Mouse (Mus musculus) MEL (cell line): ENCODE data around the gene Uchl4. TPM values are rescaled to one million over a fixed set of nuclear protein-coding genes. Genes with fewer than 3 reads are reported as not detected.

Source experiments
- DNase-seq: peaks from one replicate; pipeline ENCODE4 v3.0.0; 2011; ENCODE audit warnings: low read depth, low spot score
- H3K27ac ChIP-seq: 2 replicates; pipeline ENCODE4 v1.5.1; 2012; ENCODE audit warnings: low read depth, mild to moderate bottlenecking, control low read depth, low read length, moderate library complexity; ENCODE audit not compliant: control insufficient read depth
- H3K27me3 ChIP-seq, 2 experiments: fragments of 150-350 bp in 1 of 2; sonication (generic) in 1 of 2; 2 replicates each; pipeline ENCODE4 v1.6.1; 2012; ENCODE audit warnings: low read length in 2 of 2, mild to moderate bottlenecking in 2 of 2, improper control_type of control experiment in 1 of 2, moderate library complexity in 1 of 2; ENCODE audit not compliant: insufficient read depth in 2 of 2, control insufficient read depth in 1 of 2
- H3K36me3 ChIP-seq, 2 experiments: 2 replicates each; pipeline ENCODE4 v1.6.1; 2012 to 2014; ENCODE audit warnings: low read length in 2 of 2, improper control_type of control experiment in 1 of 2, inconsistent platforms in 1 of 2, mild to moderate bottlenecking in 1 of 2; ENCODE audit not compliant: insufficient read depth in 2 of 2, control insufficient read depth in 1 of 2
- H3K4me1 ChIP-seq, 2 experiments: fragments of 150-350 bp in 1 of 2; sonication (generic) in 1 of 2; 2 replicates each; pipeline ENCODE4 v1.6.1; 2012; ENCODE audit warnings: low read length in 2 of 2, improper control_type of control experiment in 1 of 2, mild to moderate bottlenecking in 1 of 2; ENCODE audit not compliant: insufficient read depth in 2 of 2, control insufficient read depth in 1 of 2
- H3K4me3 ChIP-seq, 2 experiments: fragments of 150-350 bp in 1 of 2; sonication (generic) in 1 of 2; 2 replicates each; pipeline ENCODE4 v1.5.1; 2012; ENCODE audit warnings: low read depth in 2 of 2, low read length in 2 of 2, mild to moderate bottlenecking in 2 of 2, moderate library complexity in 2 of 2, control low read depth in 1 of 2, improper control_type of control experiment in 1 of 2; ENCODE audit not compliant: control insufficient read depth in 1 of 2, insufficient read depth in 1 of 2
- H3K79me2 ChIP-seq: 2 replicates; pipeline ENCODE4 v1.6.1; 2012; ENCODE audit warnings: mild to moderate bottlenecking, low read length, moderate library complexity; ENCODE audit not compliant: control insufficient read depth, poor library complexity, insufficient read depth
- H3K9ac ChIP-seq: 2 replicates; pipeline ENCODE4 v1.6.1; 2012; ENCODE audit warnings: low read depth, mild to moderate bottlenecking, control low read depth, low read length, moderate library complexity; ENCODE audit not compliant: control insufficient read depth, poor library complexity, severe bottlenecking
- H3K9me3 ChIP-seq: fragments of 150-350 bp; sonication (generic); replicated peaks from 2 replicates; pipeline ENCODE4 v1.6.1; 2012; ENCODE audit warnings: mild to moderate bottlenecking, low read length, improper control_type of control experiment, moderate library complexity; ENCODE audit not compliant: insufficient read depth
- CHD2 ChIP-seq: IDR thresholded peaks from 2 replicates; pipeline ENCODE4 v1.6.1; 2011; ENCODE audit warnings: low read length, improper control_type of control experiment
- CTCF ChIP-seq, 3 experiments: IDR thresholded peaks in 2 of 3; conservative IDR thresholded peaks in 1 of 3; 2 replicates each; pipeline ENCODE4 v1.5.1; 2011 to 2012; ENCODE audit warnings: low read length in 3 of 3, low read depth in 2 of 3, mild to moderate bottlenecking in 2 of 3, improper control_type of control experiment in 1 of 3, inconsistent platforms in 1 of 3, mixed read lengths in 1 of 3, moderate library complexity in 1 of 3; ENCODE audit not compliant: control insufficient read depth in 1 of 3, insufficient read depth in 1 of 3, poor library complexity in 1 of 3, severe bottlenecking in 1 of 3
- E2F4 ChIP-seq: IDR thresholded peaks from 2 replicates; pipeline ENCODE4 v1.6.1; 2011; ENCODE audit warnings: low read depth, low read length, improper control_type of control experiment, borderline replicate concordance
- ELF1 ChIP-seq: IDR thresholded peaks from 2 replicates; pipeline ENCODE4 v1.6.1; 2014; ENCODE audit warnings: low read depth, mild to moderate bottlenecking, inconsistent platforms, low read length, improper control_type of control experiment, moderate library complexity
- GABPA ChIP-seq: IDR thresholded peaks from 2 replicates; pipeline ENCODE4 v1.6.1; 2012; ENCODE audit warnings: low read depth, mild to moderate bottlenecking, inconsistent platforms, low read length, improper control_type of control experiment, moderate library complexity
- GATA1 ChIP-seq: IDR thresholded peaks from 2 replicates; pipeline ENCODE4 v1.6.1; 2011; ENCODE audit warnings: low read depth, low read length, improper control_type of control experiment
- HCFC1 ChIP-seq: IDR thresholded peaks from 2 replicates; pipeline ENCODE4 v1.6.1; 2012; ENCODE audit warnings: low read depth, mild to moderate bottlenecking, inconsistent platforms, low read length, improper control_type of control experiment, moderate library complexity
- KAT2A ChIP-seq: conservative IDR thresholded peaks from 2 replicates; pipeline ENCODE4 v1.6.1; 2012; ENCODE audit warnings: low read depth, low read length, improper control_type of control experiment, inconsistent platforms
- MAFK ChIP-seq: IDR thresholded peaks from 2 replicates; pipeline ENCODE4 v1.6.1; 2011; ENCODE audit warnings: low read depth, mild to moderate bottlenecking, low read length, improper control_type of control experiment, borderline replicate concordance
- MAX ChIP-seq: IDR thresholded peaks from 2 replicates; pipeline ENCODE4 v1.6.1; 2011; ENCODE audit warnings: low read length, improper control_type of control experiment
- MAZ ChIP-seq: IDR thresholded peaks from 2 replicates; pipeline ENCODE4 v1.6.1; 2012; ENCODE audit warnings: low read depth, mild to moderate bottlenecking, inconsistent platforms, low read length, improper control_type of control experiment
- MEF2A ChIP-seq: IDR thresholded peaks from 2 replicates; pipeline ENCODE4 v1.6.1; 2014; ENCODE audit warnings: low read depth, mild to moderate bottlenecking, inconsistent platforms, low read length, improper control_type of control experiment; ENCODE audit not compliant: poor library complexity, insufficient replicate concordance, severe bottlenecking; ENCODE audit errors: extremely low read depth
- MXI1 ChIP-seq: IDR thresholded peaks from 2 replicates; pipeline ENCODE4 v1.6.1; 2011; ENCODE audit warnings: mild to moderate bottlenecking, low read depth, low read length, improper control_type of control experiment
- MYB ChIP-seq: IDR thresholded peaks from 2 replicates; pipeline ENCODE4 v1.6.1; 2011; ENCODE audit warnings: mild to moderate bottlenecking, low read depth, low read length, improper control_type of control experiment
- MYC ChIP-seq: IDR thresholded peaks from 2 replicates; pipeline ENCODE4 v1.6.1; 2011; ENCODE audit warnings: low read depth, mild to moderate bottlenecking, low read length, improper control_type of control experiment, moderate library complexity
- POLR2A ChIP-seq, 2 experiments: IDR thresholded peaks; 2 replicates each; pipeline ENCODE4 v1.6.1; 2011 to 2012; ENCODE audit warnings: low read length in 2 of 2, mild to moderate bottlenecking in 2 of 2, control low read depth in 1 of 2, improper control_type of control experiment in 1 of 2, low read depth in 1 of 2, moderate library complexity in 1 of 2; ENCODE audit not compliant: control insufficient read depth in 1 of 2, insufficient read depth in 1 of 2, poor library complexity in 1 of 2
- RAD21 ChIP-seq: IDR thresholded peaks from 2 replicates; pipeline ENCODE4 v1.6.1; 2011; ENCODE audit warnings: mild to moderate bottlenecking, low read depth, low read length, improper control_type of control experiment
- RCOR1 ChIP-seq: IDR thresholded peaks from 2 replicates; pipeline ENCODE4 v1.6.1; 2012; ENCODE audit warnings: low read depth, mild to moderate bottlenecking, inconsistent platforms, low read length, improper control_type of control experiment
- UBTF ChIP-seq: IDR thresholded peaks from 2 replicates; pipeline ENCODE4 v1.6.1; 2012; ENCODE audit warnings: low read depth, mild to moderate bottlenecking, inconsistent platforms, low read length, improper control_type of control experiment, moderate library complexity, borderline replicate concordance; ENCODE audit not compliant: insufficient read depth
- USF2 ChIP-seq, 2 experiments: IDR thresholded peaks; 2 replicates each; pipeline ENCODE4 v1.6.1; 2011 to 2012; ENCODE audit warnings: improper control_type of control experiment in 2 of 2, low read length in 2 of 2, borderline replicate concordance in 1 of 2, inconsistent platforms in 1 of 2, low read depth in 1 of 2, mild to moderate bottlenecking in 1 of 2; ENCODE audit not compliant: insufficient read depth in 1 of 2
- polyA plus RNA-seq, 2 experiments: library from polyadenylated mRNA; stranded (reverse) in 1 of 2; unstranded in 1 of 2; fragments of >175 nt in 1 of 2; fragments of >200 nt in 1 of 2; gene quantifications; 2 replicates each; pipeline versions ENCODE4 v1.2.1 to v1.2.4; 2012; ENCODE audit warnings: low replicate concordance in 2 of 2, low read depth in 1 of 2; ENCODE audit not compliant: insufficient read length in 2 of 2, insufficient read depth in 1 of 2, missing spikeins in 1 of 2
- total RNA-seq: library from RNA; depleted of rRNA; stranded (reverse); fragments of 300-350 nt; gene quantifications from 2 replicates; pipeline ENCODE4 v1.2.3, GENCODE M21; 2012

Uchl4 gene
- total and polyA plus RNA-seq, 3 experiments, result 0.27 to 7.4 TPM; not detected in 1

DNA sequence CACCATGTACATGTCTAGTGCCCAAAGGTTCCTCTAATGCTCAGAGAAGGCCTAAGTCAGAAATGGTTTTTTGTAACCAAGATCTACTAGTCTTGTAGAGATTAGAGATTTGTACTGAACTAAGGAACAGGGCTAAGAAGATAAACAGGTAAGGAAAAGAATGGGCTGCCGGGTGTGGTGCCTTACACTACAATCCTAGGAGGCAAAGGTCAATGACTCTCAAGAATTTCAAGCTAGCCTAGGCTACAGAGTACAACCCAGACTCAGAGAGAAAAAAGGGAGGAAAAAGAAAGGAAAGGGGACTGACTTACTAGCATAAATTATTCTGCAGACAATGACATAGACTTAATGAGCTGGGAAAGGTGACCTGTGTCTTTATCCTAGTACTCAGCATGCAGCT is 14.4 kb upstream of the Uchl4 start:
- Histone ChIP-seq H3K4me1 (peaks cover 0 to 6% of the 10 kb centered on the region in 2 experiments; a peak in 2 of 4 replicates), H3K9ac (no peak overlapping the region)
- no peak for DNase-seq

DNA sequence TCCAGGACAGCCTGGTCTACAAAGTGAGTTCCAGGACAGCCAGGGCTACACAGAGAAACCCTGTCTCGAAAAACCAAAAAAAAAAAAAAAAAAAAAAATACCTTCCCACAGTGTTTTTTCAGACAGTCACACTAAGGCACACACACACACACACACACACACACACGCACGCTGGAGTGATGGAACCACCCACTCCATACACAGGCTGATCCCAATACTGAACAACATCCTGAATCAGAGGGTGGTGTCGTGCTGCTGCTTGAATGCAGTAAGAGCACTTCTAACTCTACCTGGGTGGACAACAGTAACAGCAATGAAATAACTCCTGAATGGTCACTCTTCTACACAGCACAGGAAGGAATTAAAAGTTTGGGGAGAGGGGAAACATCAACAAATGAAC is 13.5 kb upstream of the Uchl4 start:
- H3K9me3 ChIP-seq, result no peaks in the 10 kb centered on the region
- no peaks in the 10 kb centered on the region for H3K79me2 ChIP-seq
- no peak for DNase-seq
- no peak overlapping the region for H3K9ac ChIP-seq
- H3K36me3 ChIP-seq, result no peaks in the 10 kb centered on the region; a peak in 1 of 4 replicates
- TF ChIP-seq HCFC1 (no peak), POLR2A (IDR thresholded peaks at IDR 0.05; ENCODE audit: control insufficient read depth in 1 of 2, insufficient read depth in 1 of 2, low read depth in 1 of 2, low read length in 2 of 2, poor library complexity in 1 of 2) (no peak), MYC (no peak), MEF2A (no peak)
- TF ChIP-seq, all 39 proteins: peak for 0
- H3K27me3 ChIP-seq, result no peaks in the 10 kb centered on the region
- H3K27ac ChIP-seq, result no peak overlapping the region
- H3K4me3 ChIP-seq, result no peak overlapping the region
- H3K4me1 ChIP-seq, result peaks cover 0 to 3% of the 10 kb centered on the region in 2 experiments; a peak in 2 of 4 replicates

More for the DNA sequence above, 14.4 kb upstream of the Uchl4 start:
- Histone ChIP-seq H3K27ac (no peak overlapping the region), H3K79me2 (no peaks in the 10 kb centered on the region), H3K27me3 (no peaks in the 10 kb centered on the region), H3K4me3 (no peak overlapping the region), H3K9me3 (no peaks in the 10 kb centered on the region), H3K36me3 (peaks cover 0 to 2% of the 10 kb centered on the region in 2 experiments; a peak in 1 of 4 replicates)
- TF ChIP-seq MXI1 (no peak), MAX (no peak), KAT2A (no peak), UBTF (no peak), CTCF (IDR thresholded peaks at IDR 0.05 in 2 of 3, conservative IDR thresholded peaks at IDR 0.05 in 1 of 3; ENCODE audit: control insufficient read depth in 1 of 3, insufficient read depth in 1 of 3, low read depth in 2 of 3, low read length in 3 of 3, poor library complexity in 1 of 3, severe bottlenecking in 1 of 3) (no peak), RCOR1 (no peak), MAFK (no peak), HCFC1 (no peak), GABPA (no peak)

DNA sequence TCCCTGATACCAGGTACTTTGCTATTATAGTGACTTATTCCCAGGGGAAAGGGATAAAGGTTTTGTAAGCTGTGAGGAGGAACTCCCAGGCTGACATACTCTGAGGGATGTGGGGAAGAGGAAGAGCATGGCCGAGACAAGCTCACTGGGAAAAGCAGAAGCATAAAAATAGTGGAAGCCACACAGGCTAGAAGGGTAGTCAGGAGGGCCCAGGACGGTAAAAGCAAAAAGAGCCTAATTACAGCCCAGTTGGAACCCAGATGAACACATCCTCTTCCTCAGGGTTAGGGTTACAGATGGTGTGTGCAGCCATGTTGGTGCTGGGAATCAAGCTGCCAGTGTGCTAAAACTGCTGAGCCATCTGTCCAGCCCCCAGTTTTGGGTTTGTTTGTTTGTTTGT is 12.9 kb upstream of the Uchl4 start:
- no peak overlapping the region for H3K9ac ChIP-seq
- no peaks in the 10 kb centered on the region for H3K9me3 ChIP-seq
- DNase-seq, result peak; percentile 13
- no peaks in the 10 kb centered on the region for H3K4me1 ChIP-seq
- no peak overlapping the region for H3K4me3 ChIP-seq
- H3K79me2 ChIP-seq, result no peaks in the 10 kb centered on the region
- H3K27ac ChIP-seq, result no peak overlapping the region
- H3K36me3 ChIP-seq, result no peaks in the 10 kb centered on the region
- TF ChIP-seq RAD21, result no peak
- no peak for TF ChIP-seq MXI1
- TF ChIP-seq CTCF (IDR thresholded peaks at IDR 0.05 in 2 of 3, conservative IDR thresholded peaks at IDR 0.05 in 1 of 3; ENCODE audit: control insufficient read depth in 1 of 3, insufficient read depth in 1 of 3, low read depth in 2 of 3, low read length in 3 of 3, poor library complexity in 1 of 3, severe bottlenecking in 1 of 3), result no peak
- TF ChIP-seq MAFK, result no peak
- no peak for TF ChIP-seq CHD2
- no peak for TF ChIP-seq GATA1
- no peak for TF ChIP-seq ELF1
- no peak for TF ChIP-seq HCFC1
- TF ChIP-seq MAZ, result no peak
- no peak for TF ChIP-seq E2F4
- no peak for TF ChIP-seq MYB
- no peak for TF ChIP-seq USF2 (IDR thresholded peaks at IDR 0.05; ENCODE audit: borderline replicate concordance in 1 of 2, insufficient read depth in 1 of 2, low read depth in 1 of 2, low read length in 2 of 2)
- no peak for TF ChIP-seq MYC
- H3K27me3 ChIP-seq, result no peaks in the 10 kb centered on the region
